Mouse (Mus musculus) myocyte (in vitro differentiated cells): ENCODE measurements around the gene Kif26b. TPM values are rescaled to one million over a fixed set of nuclear protein-coding genes. Genes with fewer than 3 reads are reported as not detected.

ENCODE experiments used
- H3K27me3 ChIP-seq: one replicate; pipeline ENCODE4 v1.6.1; 2011; ENCODE audit not compliant: control insufficient read depth, insufficient read depth, insufficient read length
- H3K36me3 ChIP-seq: one replicate; pipeline ENCODE4 v1.6.1; 2011; ENCODE audit not compliant: control insufficient read depth, insufficient read depth
- H3K4me2 ChIP-seq: one replicate; pipeline ENCODE4 v1.6.1; 2011; ENCODE audit warnings: low read depth, control low read depth
- H3K4me3 ChIP-seq: one replicate; pipeline ENCODE4 v1.5.1; 2011; ENCODE audit warnings: mild to moderate bottlenecking, control low read depth, moderate library complexity
- H3K79me2 ChIP-seq: one replicate; pipeline ENCODE4 v1.6.1; 2011; ENCODE audit not compliant: control insufficient read depth, insufficient read depth
- H3ac ChIP-seq: one replicate; pipeline ENCODE4 v1.6.1; 2011; ENCODE audit not compliant: control insufficient read depth, insufficient read length
- CEBPB ChIP-seq: IDR thresholded peaks from 2 replicates; pipeline ENCODE4 v1.6.1; 2011; ENCODE audit warnings: mild to moderate bottlenecking, moderate library complexity; ENCODE audit not compliant: poor library complexity, insufficient read depth, severe bottlenecking
- E2F4 ChIP-seq: IDR thresholded peaks from one replicate; pipeline ENCODE4 v1.6.1; 2011; ENCODE audit warnings: mild to moderate bottlenecking, control low read depth, moderate library complexity; ENCODE audit not compliant: insufficient read depth
- MAX ChIP-seq: IDR thresholded peaks from one replicate; pipeline ENCODE4 v1.6.1; 2011; ENCODE audit warnings: low read depth, mild to moderate bottlenecking, control low read depth
- MYOD1 ChIP-seq, 3 experiments: IDR thresholded peaks; one replicate each; pipeline ENCODE4 v1.6.1; 2011; ENCODE audit warnings: control low read depth in 2 of 3, low read depth in 2 of 3, mild to moderate bottlenecking in 2 of 3, moderate library complexity in 1 of 3; ENCODE audit not compliant: insufficient read length in 2 of 3, control insufficient read depth in 1 of 3
- MYOG ChIP-seq, 3 experiments: IDR thresholded peaks; one replicate each; pipeline ENCODE4 v1.6.1; 2011; ENCODE audit warnings: control low read depth in 2 of 3, low read depth in 2 of 3, mild to moderate bottlenecking in 2 of 3; ENCODE audit not compliant: insufficient read length in 2 of 3, control insufficient read depth in 1 of 3, insufficient read depth in 1 of 3
- POLR2A ChIP-seq: IDR thresholded peaks from one replicate; pipeline ENCODE4 v1.6.1; 2011; ENCODE audit warnings: low read depth, mild to moderate bottlenecking, control low read depth, moderate library complexity; ENCODE audit not compliant: insufficient read length
- POLR2AphosphoS2 ChIP-seq: IDR thresholded peaks from one replicate; pipeline ENCODE4 v1.6.1; 2011; ENCODE audit warnings: low read depth, control low read depth; ENCODE audit not compliant: insufficient read length
- REST ChIP-seq: IDR thresholded peaks from one replicate; pipeline ENCODE4 v1.6.1; 2011; ENCODE audit warnings: mild to moderate bottlenecking, control low read depth, moderate library complexity; ENCODE audit not compliant: insufficient read depth, insufficient read length
- SRF ChIP-seq: IDR thresholded peaks from one replicate; pipeline ENCODE4 v1.6.1; 2011; ENCODE audit warnings: low read depth; ENCODE audit not compliant: control insufficient read depth, insufficient read length
- TCF12 ChIP-seq: IDR thresholded peaks from one replicate; pipeline ENCODE4 v1.6.1; 2011; ENCODE audit warnings: mild to moderate bottlenecking, control low read depth; ENCODE audit not compliant: poor library complexity, insufficient read depth, severe bottlenecking
- TCF3 ChIP-seq: IDR thresholded peaks from one replicate; pipeline ENCODE4 v1.6.1; 2011; ENCODE audit warnings: low read depth, control low read depth; ENCODE audit not compliant: insufficient read length
- USF1 ChIP-seq: IDR thresholded peaks from one replicate; pipeline ENCODE4 v1.6.1; 2011; ENCODE audit warnings: low read depth, mild to moderate bottlenecking, control low read depth, moderate library complexity
- polyA plus RNA-seq: library from polyadenylated mRNA; unstranded; fragments of >200 nt; fragmentation: generic; extraction: Trizol; gene quantifications from one replicate; pipeline ENCODE4 v1.2.1, GENCODE M21; 2012; ENCODE audit warnings: missing spikeins

Gene Kif26b
- polyA plus RNA-seq, 1 experiment, result 5.9 TPM

DNA sequence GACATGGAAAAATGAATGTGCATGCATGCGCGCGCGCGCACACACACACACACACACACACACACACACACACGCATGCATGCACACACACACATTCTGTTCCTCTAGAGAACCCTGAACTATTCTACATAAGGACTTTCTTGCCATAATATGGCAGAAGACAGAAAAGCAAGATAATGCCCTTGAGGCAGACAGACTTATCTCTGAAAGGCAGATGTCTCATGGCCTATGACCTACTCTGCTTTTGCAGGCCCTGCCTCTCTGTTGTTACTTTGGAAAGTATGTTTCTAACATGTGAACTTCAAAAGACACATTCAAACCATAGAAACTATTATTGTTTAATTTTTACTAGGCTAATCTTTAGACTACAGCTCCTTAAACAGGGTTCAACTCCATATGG lies 255.1 kb downstream of the Kif26b start:
- Histone ChIP-seq H3K36me3 (no peaks in the 10 kb centered on the region), H3K27me3 (no peaks in the 10 kb centered on the region), H3K4me3 (no peak overlapping the region), H3K4me2 (no peak overlapping the region), H3ac (no peak overlapping the region), H3K79me2 (no peaks in the 10 kb centered on the region)
- no peak for TF ChIP-seq TCF3
- no peak for TF ChIP-seq MYOD1 (IDR thresholded peaks at IDR 0.05; ENCODE audit: control insufficient read depth in 1 of 3, insufficient read length in 2 of 3, low read depth in 2 of 3)
- TF ChIP-seq SRF, result no peak
- TF ChIP-seq CEBPB, result no peak
- TF ChIP-seq USF1, result no peak
- no peak for TF ChIP-seq POLR2A
- no peak for TF ChIP-seq TCF12
- no peak for TF ChIP-seq REST
- no peak for TF ChIP-seq POLR2AphosphoS2
- no peak for TF ChIP-seq MAX
- TF ChIP-seq MYOG (IDR thresholded peaks at IDR 0.05; ENCODE audit: control insufficient read depth in 1 of 3, insufficient read depth in 1 of 3, insufficient read length in 2 of 3, low read depth in 2 of 3), result no peak
- no peak for TF ChIP-seq E2F4

DNA sequence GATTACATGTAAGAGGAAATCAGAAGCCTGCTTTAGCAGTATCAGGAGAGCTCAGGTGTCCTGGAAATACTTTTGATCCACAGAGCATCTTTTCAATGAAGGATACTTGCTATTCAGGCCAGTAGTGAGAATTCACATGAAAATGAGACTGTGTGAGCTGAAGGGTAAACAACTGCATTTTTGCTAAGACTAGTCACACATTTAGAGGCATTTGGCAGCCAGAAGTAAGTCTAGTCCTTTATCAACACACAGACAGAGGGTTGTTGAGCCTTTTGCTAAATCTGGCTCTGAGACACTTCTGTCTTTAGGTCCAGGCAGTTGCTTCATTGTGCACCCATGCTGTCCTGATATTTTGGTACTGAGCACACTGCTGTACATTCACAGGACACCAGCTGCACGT lies 262.3 kb downstream of the Kif26b start:
- no peak overlapping the region for H3ac ChIP-seq
- H3K36me3 ChIP-seq, result no peaks in the 10 kb centered on the region
- H3K4me2 ChIP-seq, result no peak overlapping the region
- TF ChIP-seq POLR2AphosphoS2, result no peak
- peak in 1 of 3 experiments; percentile 24 for TF ChIP-seq MYOD1 (IDR thresholded peaks at IDR 0.05; ENCODE audit: control insufficient read depth in 1 of 3, insufficient read length in 2 of 3, low read depth in 2 of 3)
- H3K27me3 ChIP-seq, result no peaks in the 10 kb centered on the region
- no peaks in the 10 kb centered on the region for H3K79me2 ChIP-seq
- H3K4me3 ChIP-seq, result no peak overlapping the region

DNA sequence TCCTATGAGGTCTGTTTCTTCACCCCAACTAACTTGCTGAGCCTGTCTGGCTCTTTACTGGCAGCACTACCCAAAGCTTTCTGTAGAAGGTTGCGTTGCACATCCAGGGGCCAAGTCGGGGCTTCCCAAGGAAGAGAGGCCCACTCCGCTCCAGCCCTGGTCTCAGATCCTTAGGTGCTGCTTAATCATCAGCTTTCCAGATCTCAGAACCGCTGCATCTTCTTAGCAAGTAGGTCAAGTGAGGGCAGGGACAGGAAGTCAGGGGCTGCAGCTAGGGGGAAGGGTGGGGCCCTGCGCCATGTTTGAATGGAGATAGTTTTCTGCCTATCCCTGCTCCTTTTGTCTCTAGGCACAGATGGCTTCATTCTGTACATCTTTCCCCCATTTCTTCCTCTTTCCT lies 263.8 kb downstream of the Kif26b start:
- TF ChIP-seq POLR2A, result no peak
- TF ChIP-seq POLR2AphosphoS2, result no peak
- no peak for TF ChIP-seq E2F4
- TF ChIP-seq TCF12, result no peak
- no peak for TF ChIP-seq TCF3
- no peak for TF ChIP-seq SRF
- TF ChIP-seq REST, result no peak
- TF ChIP-seq MYOD1 (IDR thresholded peaks at IDR 0.05; ENCODE audit: control insufficient read depth in 1 of 3, insufficient read length in 2 of 3, low read depth in 2 of 3), result no peak
- no peak for TF ChIP-seq USF1
- no peak for TF ChIP-seq MYOG (IDR thresholded peaks at IDR 0.05; ENCODE audit: control insufficient read depth in 1 of 3, insufficient read depth in 1 of 3, insufficient read length in 2 of 3, low read depth in 2 of 3)
- no peak for TF ChIP-seq CEBPB
- no peaks in the 10 kb centered on the region for H3K79me2 ChIP-seq
- no peak overlapping the region for H3K4me3 ChIP-seq
- H3K27me3 ChIP-seq, result no peaks in the 10 kb centered on the region
- no peak overlapping the region for H3K4me2 ChIP-seq
- no peak overlapping the region for H3ac ChIP-seq
- no peaks in the 10 kb centered on the region for H3K36me3 ChIP-seq

DNA sequence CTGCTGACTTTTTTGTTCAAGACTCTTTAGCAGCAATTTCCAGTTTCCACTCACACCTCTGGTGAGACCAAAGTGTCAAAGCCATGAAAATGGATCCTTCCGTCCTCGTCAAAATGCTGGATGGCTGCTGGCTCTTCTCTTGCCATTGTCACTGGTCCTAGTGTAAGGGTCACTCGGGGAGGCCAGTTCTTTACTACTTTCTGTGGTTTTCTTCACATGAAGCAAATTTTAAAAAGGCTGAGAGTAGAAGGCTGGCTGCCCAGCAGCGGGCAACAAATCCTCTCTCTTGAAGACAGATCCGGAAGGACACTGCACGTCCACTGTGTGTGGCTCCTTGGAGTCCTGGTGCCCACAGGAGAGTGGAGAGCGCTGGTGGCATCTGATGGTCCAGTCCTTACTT lies 265.9 kb downstream of the Kif26b start:
- no peak overlapping the region for H3K4me3 ChIP-seq
- no peak overlapping the region for H3ac ChIP-seq
- H3K4me2 ChIP-seq, result no peak overlapping the region
- TF ChIP-seq POLR2A (no peak), MAX (no peak), E2F4 (no peak), USF1 (no peak), REST (no peak)
- H3K36me3 ChIP-seq, result no peaks in the 10 kb centered on the region
- no peaks in the 10 kb centered on the region for H3K79me2 ChIP-seq
- H3K27me3 ChIP-seq, result no peaks in the 10 kb centered on the region

DNA sequence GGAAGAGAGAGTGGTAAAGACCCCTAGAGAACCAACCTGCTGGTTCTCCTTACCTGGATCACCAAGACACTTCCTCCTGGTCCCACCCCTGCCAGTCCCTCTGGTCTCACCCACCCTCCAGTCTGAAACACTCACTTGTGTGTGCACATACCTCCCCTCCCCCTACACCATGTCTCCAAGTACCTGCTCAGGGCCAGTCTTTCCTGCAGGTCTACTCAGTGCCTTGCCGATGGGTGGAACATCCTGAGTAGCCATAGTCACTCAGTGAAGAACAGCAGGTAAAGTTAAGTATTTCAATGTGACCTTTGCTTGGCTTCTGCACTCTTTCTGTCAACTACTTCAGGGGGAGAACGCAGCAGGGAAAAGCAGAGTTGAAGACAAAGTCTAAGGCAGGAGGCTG lies 268.5 kb downstream of the Kif26b start:
- Histone ChIP-seq H3K4me2 (no peak overlapping the region), H3K79me2 (no peaks in the 10 kb centered on the region), H3K27me3 (no peaks in the 10 kb centered on the region), H3ac (no peak overlapping the region), H3K36me3 (no peaks in the 10 kb centered on the region), H3K4me3 (no peak overlapping the region)
- TF ChIP-seq REST (no peak), E2F4 (no peak), POLR2A (no peak), CEBPB (no peak), MYOG (IDR thresholded peaks at IDR 0.05; ENCODE audit: control insufficient read depth in 1 of 3, insufficient read depth in 1 of 3, insufficient read length in 2 of 3, low read depth in 2 of 3) (no peak), USF1 (no peak)

DNA sequence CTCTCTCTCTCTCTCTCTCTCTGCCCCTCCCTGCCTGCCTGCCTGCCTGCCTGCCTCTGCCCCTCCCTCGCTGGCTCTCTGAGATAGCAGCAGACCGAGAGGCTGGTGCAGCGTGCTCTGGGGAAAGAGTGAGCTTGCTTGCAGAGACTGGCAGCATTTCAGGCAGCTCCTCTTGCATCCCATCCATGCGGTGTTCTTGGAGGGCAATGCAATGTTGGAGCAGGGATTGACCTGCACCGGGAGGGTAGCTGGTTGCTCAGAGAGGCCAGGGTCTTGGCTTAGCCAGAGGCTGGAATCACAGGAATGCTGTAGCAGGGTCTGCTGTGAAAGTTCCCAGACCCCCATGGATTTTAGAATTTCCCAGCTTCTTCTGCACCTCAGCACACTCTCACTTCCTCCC lies 269.4 kb downstream of the Kif26b start:
- TF ChIP-seq E2F4 (no peak), USF1 (no peak), MAX (no peak), MYOG (IDR thresholded peaks at IDR 0.05; ENCODE audit: control insufficient read depth in 1 of 3, insufficient read depth in 1 of 3, insufficient read length in 2 of 3, low read depth in 2 of 3) (no peak), CEBPB (no peak), POLR2AphosphoS2 (no peak), POLR2A (no peak), TCF12 (no peak), SRF (no peak), MYOD1 (IDR thresholded peaks at IDR 0.05; ENCODE audit: control insufficient read depth in 1 of 3, insufficient read length in 2 of 3, low read depth in 2 of 3) (no peak)
- Histone ChIP-seq H3K27me3 (no peaks in the 10 kb centered on the region), H3K4me3 (no peak overlapping the region), H3K36me3 (no peaks in the 10 kb centered on the region), H3K79me2 (no peaks in the 10 kb centered on the region), H3ac (no peak overlapping the region), H3K4me2 (no peak overlapping the region)
